Comparison of ENCODE assay signal across 18 mouse cellular contexts in genomic region chr8:53881551-53881950, GRCm38 (mm10).
"Had no signal": no experiment of that assay in that cellular context is flagged by ENCODE, and none has a peak within 500 bp of the region (broad histone marks: within the 10 kb centered on the region; RNA-seq: fewer than 3 reads in every experiment).

No protein-coding gene starts in this region.

- H3K4me2 ChIP-seq: lung, embryonic 14.5 days; midbrain, embryonic 12.5 days; neural tube, embryonic 13.5 days; neural tube, embryonic 15.5 days had no signal

- H3K36me3 ChIP-seq: midbrain, embryonic 10.5 days; midbrain, embryonic 12.5 days; neural tube, embryonic 13.5 days; neural tube, embryonic 15.5 days had no signal

- H3K9ac ChIP-seq: lung, embryonic 14.5 days; midbrain, embryonic 12.5 days; neural tube, embryonic 13.5 days; neural tube, embryonic 15.5 days had no signal

- H3K4me3 ChIP-seq: midbrain, embryonic 10.5 days; midbrain, embryonic 12.5 days; myocyte; neural tube, embryonic 13.5 days; neural tube, embryonic 15.5 days had no signal

- H3K27ac ChIP-seq: midbrain, embryonic 10.5 days; midbrain, embryonic 12.5 days; neural tube, embryonic 13.5 days; neural tube, embryonic 15.5 days had no signal

- H3K27me3 ChIP-seq: midbrain, embryonic 12.5 days; neural tube, embryonic 13.5 days; neural tube, embryonic 15.5 days had no signal

- DNase-seq: lung, adult 18-20 months; lung, embryonic 14.5 days; lung, postnatal 10 days; lung, postnatal 4 days; midbrain, embryonic 14.5 days; retina, postnatal 1 day; right cerebral cortex, adult 18-20 months; right cerebral cortex, postnatal 25 days; right cerebral cortex, postnatal 4 days; spleen, adult 18-20 months; thymus, adult 18-20 months; thymus, postnatal 14 days; thymus, postnatal 36 days had no signal

- H3K9me3 ChIP-seq: midbrain, embryonic 10.5 days; midbrain, embryonic 12.5 days; neural tube, embryonic 13.5 days; neural tube, embryonic 15.5 days had no signal

- H3K4me1 ChIP-seq: midbrain, embryonic 10.5 days; midbrain, embryonic 12.5 days; neural tube, embryonic 13.5 days; neural tube, embryonic 15.5 days had no signal
